Mouse (Mus musculus) left cerebral cortex, adult 8-10 months (tissue): ENCODE measurements around the gene Arrb2. TPM values are rescaled to one million over a fixed set of nuclear protein-coding genes. Genes with fewer than 3 reads are reported as not detected.
"Not testable (repeated sequence)": the region's sequence is repeated elsewhere in the genome, so short reads cannot be mapped to it uniquely, and the experiment has no call there.

Experiments
- DNase-seq, 2 experiments: peaks; one replicate each; pipeline ENCODE4 v3.0.0; 2022; ENCODE audit warnings: low spot score in 2 of 2
- total RNA-seq, 4 experiments: library from RNA; stranded (reverse); gene quantifications; 2 replicates each; pipeline ENCODE4 v1.2.4; 2022

The Arrb2 gene
- total RNA-seq, 4 experiments from 2014 or later: 62.4 to 85.9 (median 70.1) TPM

DNA sequence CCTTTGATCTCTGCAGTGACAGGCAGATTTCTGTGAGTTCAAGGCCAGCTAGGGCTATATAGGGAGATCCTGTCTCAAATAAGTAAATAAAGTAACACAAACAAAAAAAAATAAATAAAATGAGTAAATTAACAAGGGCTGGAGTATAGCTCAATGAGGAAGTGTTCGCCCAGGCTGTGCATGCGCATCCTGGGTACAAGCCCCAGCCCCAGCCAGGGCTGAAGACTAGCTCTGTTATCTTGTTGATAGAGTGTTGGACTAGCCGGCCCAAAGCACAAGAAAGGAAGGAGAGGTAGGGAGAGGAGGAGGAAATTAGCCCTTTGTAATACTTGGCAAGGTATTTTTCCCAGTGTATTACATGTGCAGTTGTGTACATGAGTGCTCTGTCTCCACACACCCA lies 11.5 kb downstream of the Arrb2 start:
- no peak for DNase-seq

GRCm38 (mm10) chr11:70444667-70445066 lies 12.2 kb downstream of the Arrb2 start:
- DNase-seq: no peak

DNA sequence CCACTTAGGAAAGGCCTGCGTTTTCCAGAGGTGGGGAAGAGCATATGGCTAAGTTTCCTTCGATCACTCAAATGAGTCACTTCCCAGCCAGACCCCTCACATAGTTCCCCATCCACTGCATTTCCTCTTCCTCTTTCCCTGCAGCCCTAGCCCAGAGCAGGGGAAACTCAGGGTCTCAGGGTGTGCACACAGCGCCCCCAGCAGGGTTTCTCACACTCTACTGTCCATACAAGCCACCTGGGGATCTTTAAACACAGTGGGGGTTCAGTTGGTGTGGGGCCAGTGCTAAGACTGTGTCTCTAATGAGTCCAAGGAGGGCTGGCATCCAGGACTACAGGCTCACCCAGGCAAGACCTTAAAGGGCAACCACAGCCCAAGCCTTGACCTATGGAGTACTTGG lies 14.3 kb downstream of the Arrb2 start:
- no peak for DNase-seq

GRCm38 (mm10) chr11:70447373-70447772 lies 14.9 kb downstream of the Arrb2 start:
- no peak for DNase-seq

DNA sequence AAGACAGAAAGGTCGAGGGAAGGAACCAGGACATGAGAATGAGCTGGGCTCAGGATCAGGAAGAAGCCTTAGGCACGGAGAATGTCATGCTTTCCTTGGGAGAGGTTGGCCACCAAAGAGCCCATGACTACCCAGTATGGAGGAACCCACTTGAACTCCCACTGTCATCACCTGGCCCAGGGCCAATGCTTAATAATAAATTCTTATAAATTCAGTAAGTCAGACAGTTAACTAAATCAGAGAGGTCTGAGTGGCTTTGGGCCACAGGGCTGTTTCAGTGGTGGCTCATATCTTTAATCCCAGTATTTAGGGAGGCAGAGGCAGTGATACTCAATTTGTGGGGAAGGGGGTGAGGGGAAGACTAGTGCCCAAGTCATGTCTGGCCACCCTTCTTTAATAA lies 18.5 kb downstream of the Arrb2 start:
- no peak for DNase-seq

- peak; percentile 93 for DNase-seq
Measured at GRCm38 (mm10) chr11:70451797-70452498, 19.5 kb downstream of the Arrb2 start, which contains the start of gene Med11. Gene Med11 (plus strand): TSS chr11:70451919.

- DNase-seq: no peak
Measured at GRCm38 (mm10) chr11:70453261-70454044, 21.0 kb downstream of the Arrb2 start.

- DNase-seq: no peak
Measured at GRCm38 (mm10) chr11:70458688-70459600, 26.5 kb downstream of the Arrb2 start, which contains the start of gene Zmynd15. Gene Zmynd15 (plus strand): TSS chr11:70459433.

DNA sequence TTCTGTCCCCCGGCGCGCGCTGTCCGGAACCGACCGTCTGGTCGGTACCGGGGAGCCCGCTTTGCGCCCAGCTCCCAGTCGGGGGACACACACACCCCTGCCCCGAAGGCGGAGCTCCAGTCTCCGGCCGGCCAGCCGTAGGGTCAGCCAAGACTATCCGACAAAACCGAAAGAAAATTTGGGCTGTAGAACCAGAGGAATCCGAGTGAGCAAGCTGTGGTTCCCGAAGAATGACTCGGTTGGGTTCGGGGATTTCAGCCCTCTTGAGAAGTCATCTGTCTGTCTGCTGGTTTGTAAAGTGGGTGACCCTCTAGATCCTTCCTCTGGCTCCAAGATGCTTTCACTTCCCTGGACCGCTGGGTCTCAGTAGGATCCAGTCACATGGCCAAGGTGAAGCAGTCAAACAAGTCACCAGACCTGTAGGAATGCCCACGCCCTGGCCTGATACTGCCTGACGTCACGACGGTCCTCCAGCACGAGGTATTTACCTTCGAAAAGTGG lies 27.2 kb downstream of the Arrb2 start, which contains the start of gene Cxcl16:
TSS of gene Cxcl16 (minus strand) at position 384 of the 501 bp plus-strand sequence.
- no peak for DNase-seq

- DNase-seq: no peak
Measured at GRCm38 (mm10) chr11:70463970-70464369, 31.5 kb downstream of the Arrb2 start.

- DNase-seq: no peak
Measured at GRCm38 (mm10) chr11:70465211-70465610, 32.8 kb downstream of the Arrb2 start.

DNA sequence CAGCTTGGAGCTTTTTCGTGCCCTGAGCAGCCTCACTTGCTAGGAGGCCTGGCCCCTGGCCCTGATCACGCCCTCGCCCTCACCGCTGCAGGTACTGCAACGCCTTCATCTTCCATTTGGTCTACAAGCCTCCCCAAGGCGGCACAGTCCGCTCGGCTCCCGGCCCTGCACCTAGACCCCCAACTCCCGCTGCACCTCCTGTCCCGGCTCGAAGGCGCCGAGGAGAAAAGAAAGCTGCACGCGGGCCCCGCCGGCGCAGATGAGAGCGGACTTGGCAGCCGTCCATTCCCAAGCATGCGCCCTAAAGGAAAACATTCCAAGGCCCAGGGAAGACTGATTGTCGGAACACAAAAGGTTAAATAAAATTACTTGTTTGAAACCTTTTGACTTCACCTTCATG lies 33.4 kb downstream of the Arrb2 start:
- DNase-seq: no peak

DNA sequence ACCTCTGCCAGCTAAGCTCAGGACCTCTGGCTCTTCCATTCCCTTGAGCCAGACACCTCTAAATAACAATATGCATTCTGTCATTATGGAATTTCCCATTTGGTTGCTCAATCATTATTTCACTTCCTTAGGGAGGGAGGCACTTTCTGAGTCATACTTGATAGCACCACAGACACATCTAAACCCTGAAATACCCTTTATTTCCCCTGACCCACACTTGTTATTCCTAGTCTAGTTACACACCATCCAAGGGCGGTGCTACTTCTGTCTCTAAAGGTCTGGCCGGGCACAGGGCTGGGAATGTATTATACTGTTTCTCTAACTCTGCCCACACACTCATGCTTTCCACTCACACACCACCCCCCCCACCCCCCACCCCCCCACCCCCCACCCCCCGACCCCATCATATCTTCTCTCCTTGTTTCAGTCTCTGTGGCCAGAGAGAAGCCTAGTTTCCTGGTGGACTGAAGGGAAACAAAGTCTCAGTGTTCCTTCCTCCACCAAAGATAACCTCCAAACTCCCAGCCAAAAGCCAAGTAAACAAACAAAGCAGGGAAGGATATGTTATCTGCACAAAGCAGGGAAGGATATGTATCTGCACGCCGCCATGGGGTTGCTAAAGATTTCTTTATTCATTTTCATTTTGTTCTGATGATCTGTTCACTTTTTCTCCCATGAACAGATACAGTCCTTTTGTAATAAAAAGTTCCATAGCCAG lies 35.6 kb downstream of the Arrb2 start:
- no peak for DNase-seq

GRCm38 (mm10) chr11:70469764-70470163 lies 37.3 kb downstream of the Arrb2 start:
- DNase-seq: no peak

DNA sequence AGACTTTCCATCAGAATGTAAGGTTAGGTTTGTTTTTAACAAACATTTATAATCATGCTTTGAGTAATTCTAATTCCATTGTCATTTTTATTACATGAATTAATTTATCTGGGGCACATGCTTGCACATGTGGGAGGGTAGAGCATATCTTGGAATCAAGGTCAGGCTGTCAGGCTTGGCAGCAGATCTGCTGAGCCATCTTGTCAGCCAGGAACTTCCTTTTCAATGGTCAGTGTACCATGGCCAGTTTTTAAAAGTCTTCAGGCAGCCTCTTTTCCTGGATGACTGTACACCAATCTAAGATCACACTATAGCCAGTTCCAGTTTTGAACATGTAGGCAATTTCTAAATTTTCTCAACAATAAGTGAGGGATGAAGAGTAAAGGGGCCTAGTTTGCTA lies 40.3 kb downstream of the Arrb2 start:
- no peak for DNase-seq

GRCm38 (mm10) chr11:70473291-70473690 lies 40.9 kb downstream of the Arrb2 start:
- not testable (repeated sequence) for DNase-seq

DNA sequence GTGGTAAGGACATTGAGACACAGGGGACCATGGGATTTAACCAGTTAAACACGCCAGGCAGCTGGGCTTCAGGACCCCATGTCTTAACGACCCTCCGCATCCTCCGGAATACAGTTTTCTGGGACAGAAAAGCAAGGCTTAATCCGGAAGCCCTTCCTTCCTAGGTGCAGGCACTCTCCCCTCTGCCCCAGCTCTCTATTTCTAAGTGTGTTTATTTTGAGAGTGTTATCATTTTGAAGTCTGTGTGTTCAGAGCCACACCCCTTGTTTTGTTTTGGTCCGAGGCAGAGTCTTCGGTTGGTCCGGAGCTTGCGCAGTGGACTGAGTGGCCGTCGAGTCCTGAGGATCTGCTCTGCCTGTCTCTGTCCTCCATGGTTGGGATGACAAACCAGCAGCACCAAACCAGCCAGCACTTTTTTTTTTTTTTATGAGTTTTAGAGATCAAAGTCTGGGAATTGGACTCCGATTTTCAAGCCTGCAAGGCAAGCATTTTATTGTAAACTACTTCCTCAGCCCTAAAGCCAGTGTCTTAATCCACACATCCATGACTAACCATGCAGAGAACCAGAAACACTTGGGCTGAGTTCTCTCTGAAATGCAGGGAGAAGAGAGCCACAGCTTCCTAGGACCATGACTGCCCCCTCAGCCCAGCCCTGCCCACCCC lies 42.6 kb downstream of the Arrb2 start:
- DNase-seq: no peak

DNA sequence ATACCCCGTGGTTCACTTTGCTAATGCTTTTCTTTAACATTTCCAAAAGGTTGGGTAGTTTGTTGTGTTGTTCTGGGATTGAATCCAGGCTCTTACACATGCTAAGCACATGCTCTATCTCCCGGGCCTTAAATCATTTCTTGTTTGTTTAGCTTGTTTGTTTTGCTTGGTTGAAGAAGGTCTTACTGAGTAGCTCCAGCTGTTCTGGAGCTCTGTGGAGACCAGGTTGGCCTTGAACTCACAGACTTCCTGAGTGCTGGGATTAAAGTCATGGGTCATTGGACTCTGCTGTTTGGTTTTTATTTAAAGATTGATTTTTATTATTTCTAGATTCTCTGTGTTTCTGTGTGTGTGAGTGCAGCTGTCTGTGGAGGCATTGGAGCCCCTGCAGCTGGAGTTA lies 53.1 kb downstream of the Arrb2 start:
- no peak for DNase-seq

- no peak for DNase-seq
Measured at GRCm38 (mm10) chr11:70487816-70488215, 55.4 kb downstream of the Arrb2 start.

- no peak for DNase-seq
Measured at GRCm38 (mm10) chr11:70489138-70489537, 56.7 kb downstream of the Arrb2 start.
